Mouse (Mus musculus) liver, embryonic 15.5 days (tissue): ENCODE measurements around the gene Rmi2. TPM values are rescaled to one million over a fixed set of nuclear protein-coding genes. Genes with fewer than 3 reads are reported as not detected.

Experiments
- ATAC-seq: fragments of 200-750 bp; cut with Nextera tagmentation; 2 replicates; pipeline ENCODE4 v1.8.0; 2017; ENCODE audit warnings: moderate number of reproducible peaks, mild to moderate bottlenecking, moderate library complexity; ENCODE audit not compliant: insufficient read depth
- H3K27ac ChIP-seq: fragments of 300-500 bp; sonication (generic); replicated peaks from 2 replicates; pipeline ENCODE4 v1.5.1; 2015; ENCODE audit warnings: mild to moderate bottlenecking, inconsistent platforms
- H3K27me3 ChIP-seq: fragments of 300-500 bp; sonication (generic); 2 replicates; pipeline ENCODE4 v1.6.1; 2015; ENCODE audit warnings: mild to moderate bottlenecking, inconsistent platforms
- H3K36me3 ChIP-seq: fragments of 300-500 bp; sonication (generic); replicated peaks from 2 replicates; pipeline ENCODE4 v1.6.1; 2015; ENCODE audit warnings: moderate library complexity, mild to moderate bottlenecking, inconsistent platforms
- H3K4me1 ChIP-seq: fragments of 300-500 bp; sonication (generic); replicated peaks from 2 replicates; pipeline ENCODE4 v1.6.1; 2015; ENCODE audit warnings: inconsistent platforms
- H3K4me2 ChIP-seq: fragments of 300-500 bp; sonication (generic); 2 replicates; pipeline ENCODE4 v1.6.1; 2015; ENCODE audit warnings: moderate library complexity, mild to moderate bottlenecking, inconsistent platforms
- H3K4me3 ChIP-seq: fragments of 300-500 bp; sonication (generic); replicated peaks from 2 replicates; pipeline ENCODE4 v1.5.1; 2015; ENCODE audit warnings: mild to moderate bottlenecking, inconsistent platforms
- H3K9ac ChIP-seq: fragments of 300-500 bp; sonication (generic); 2 replicates; pipeline ENCODE4 v1.6.1; 2015; ENCODE audit warnings: moderate library complexity, mild to moderate bottlenecking, inconsistent platforms
- H3K9me3 ChIP-seq: fragments of 300-500 bp; sonication (generic); replicated peaks from 2 replicates; pipeline ENCODE4 v1.6.1; 2016; ENCODE audit warnings: inconsistent platforms
- WGBS: fragments of 180-500 bp; shearing (Covaris S2); methylation state at CpG from one replicate; pipeline ENCODE4 v1.1.7; 2015; ENCODE audit warnings: mixed read lengths; ENCODE audit not compliant: insufficient replicate concordance; 5-methylcytosine and 5-hydroxymethylcytosine counted together
- polyA plus RNA-seq: library from polyadenylated mRNA; unstranded; fragments of >200 nt; fragmentation: Nextera tagmentation; extraction: Ambion mirVana; gene quantifications from 2 replicates; pipeline ENCODE4 v1.2.1, GENCODE M21; 2015

The Rmi2 gene
- polyA plus RNA-seq, 1 experiment from 2014 or later = 1.9 TPM

GRCm38 (mm10) chr16:10867501-10867900 lies 32.6 kb downstream of the Rmi2 start:
- Histone ChIP-seq H3K4me2 (no peak overlapping the region), H3K9ac (no peak overlapping the region), H3K27ac (no peak overlapping the region), H3K4me3 (no peak overlapping the region), H3K36me3 (no peaks in the 10 kb centered on the region), H3K4me1 (no peaks in the 10 kb centered on the region), H3K9me3 (no peaks in the 10 kb centered on the region), H3K27me3 (no peaks in the 10 kb centered on the region)
- ATAC-seq = no peak
- WGBS = 57% methylated on average over 2 of the region's 2 CpGs

DNA sequence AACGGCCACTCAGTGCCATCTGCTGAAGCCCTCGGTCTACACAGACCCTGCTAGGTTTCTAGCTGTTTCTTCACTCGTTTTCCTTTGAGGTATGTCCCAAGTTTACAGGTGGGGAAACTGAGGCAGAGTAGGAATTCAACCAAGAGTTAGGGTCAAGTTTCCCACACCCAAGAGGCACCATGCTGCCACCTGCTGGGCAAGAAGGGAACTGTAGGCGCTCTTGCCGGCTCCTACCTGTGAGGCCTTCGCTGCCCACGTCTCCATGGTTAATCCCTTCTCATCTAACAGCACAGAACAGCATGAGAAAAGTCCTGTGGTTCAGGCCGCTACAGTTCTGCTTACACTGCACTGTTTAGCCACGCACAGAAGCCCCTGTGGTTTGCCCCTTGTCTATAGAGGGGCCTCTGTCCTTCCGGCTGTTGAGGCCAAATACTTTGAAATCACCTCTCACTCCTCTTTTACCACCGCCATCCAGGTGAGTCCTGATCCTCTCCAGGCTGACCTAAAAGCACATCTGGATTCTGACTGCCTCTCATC lies 33.1 kb downstream of the Rmi2 start:
- Histone ChIP-seq H3K9ac (no peak overlapping the region), H3K27me3 (no peaks in the 10 kb centered on the region), H3K9me3 (no peaks in the 10 kb centered on the region), H3K4me1 (no peaks in the 10 kb centered on the region), H3K4me2 (no peak overlapping the region), H3K27ac (no peak overlapping the region), H3K4me3 (no peak overlapping the region), H3K36me3 (no peaks in the 10 kb centered on the region)
- ATAC-seq = no peak
- 30% methylated on average over 11 of the region's 11 CpGs for whole genome bisulfite sequencing

- WGBS = 72% methylated on average over 4 of the region's 4 CpGs
- Histone ChIP-seq H3K4me3 (no peak overlapping the region), H3K27me3 (0 out of 2 replicates have a peak, but pooled peaks cover 6% of the 10 kb centered on the region), H3K9ac (no peak overlapping the region), H3K4me1 (no peaks in the 10 kb centered on the region), H3K9me3 (no peaks in the 10 kb centered on the region), H3K27ac (no peak overlapping the region), H3K36me3 (no peaks in the 10 kb centered on the region), H3K4me2 (no peak overlapping the region)
- ATAC-seq = no peak
These were observed 36.1 kb downstream of the Rmi2 start for GRCm38 (mm10) chr16:10870969-10871368.

GRCm38 (mm10) chr16:10872825-10873360 lies 38.0 kb downstream of the Rmi2 start:
- H3K36me3 ChIP-seq = no peaks in the 10 kb centered on the region
- H3K4me3 ChIP-seq = no peak overlapping the region
- no peak overlapping the region for H3K4me2 ChIP-seq
- no peak overlapping the region for H3K27ac ChIP-seq
- H3K9ac ChIP-seq = no peak overlapping the region
- H3K27me3 ChIP-seq = 0 out of 2 replicates have a peak, but pooled peaks cover 6% of the 10 kb centered on the region
- WGBS = 50% methylated on average over 4 of the region's 4 CpGs
- ATAC-seq = no peak
- no peaks in the 10 kb centered on the region for H3K4me1 ChIP-seq
- no peaks in the 10 kb centered on the region for H3K9me3 ChIP-seq

DNA sequence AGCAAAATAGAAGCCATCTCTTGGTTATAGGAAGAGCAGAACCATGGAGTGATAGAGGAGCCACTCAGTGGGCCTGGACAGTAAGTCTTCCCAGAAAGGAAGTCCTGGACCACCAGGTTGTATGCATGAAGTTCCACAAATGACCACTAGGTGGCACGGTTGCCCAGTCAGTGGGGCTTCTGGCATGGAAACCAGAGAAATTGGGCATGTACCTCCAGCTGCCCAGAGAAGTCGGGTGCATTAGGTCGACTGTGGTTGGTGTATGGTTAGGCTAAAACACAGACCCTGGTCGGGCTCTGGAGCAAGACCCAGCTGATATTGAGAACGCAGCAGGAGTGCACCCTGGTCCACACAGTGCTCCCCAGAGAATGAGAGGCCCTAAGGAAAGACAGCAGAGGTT lies 38.8 kb downstream of the Rmi2 start:
- Histone ChIP-seq H3K4me1 (no peaks in the 10 kb centered on the region), H3K4me3 (no peak overlapping the region), H3K9me3 (no peaks in the 10 kb centered on the region), H3K27me3 (0 out of 2 replicates have a peak, but pooled peaks cover 6% of the 10 kb centered on the region), H3K27ac (no peak overlapping the region), H3K4me2 (no peak overlapping the region), H3K9ac (no peak overlapping the region), H3K36me3 (no peaks in the 10 kb centered on the region)
- ATAC-seq = no peak
- 2% methylated on average over 5 of the region's 5 CpGs for WGBS

GRCm38 (mm10) chr16:10878227-10878626 lies 43.4 kb downstream of the Rmi2 start:
- H3K4me2 ChIP-seq = no peak overlapping the region
- no peak overlapping the region for H3K9ac ChIP-seq
- H3K27ac ChIP-seq = no peak overlapping the region
- H3K9me3 ChIP-seq = no peaks in the 10 kb centered on the region
- no peak for ATAC-seq
- peaks cover 6% of the 10 kb centered on the region; the same call in 1 of the 2 replicates for H3K27me3 ChIP-seq
- H3K4me3 ChIP-seq = no peak overlapping the region
- no peaks in the 10 kb centered on the region for H3K4me1 ChIP-seq
- H3K36me3 ChIP-seq = no peaks in the 10 kb centered on the region
- WGBS = 43% methylated on average over 3 of the region's 3 CpGs

DNA sequence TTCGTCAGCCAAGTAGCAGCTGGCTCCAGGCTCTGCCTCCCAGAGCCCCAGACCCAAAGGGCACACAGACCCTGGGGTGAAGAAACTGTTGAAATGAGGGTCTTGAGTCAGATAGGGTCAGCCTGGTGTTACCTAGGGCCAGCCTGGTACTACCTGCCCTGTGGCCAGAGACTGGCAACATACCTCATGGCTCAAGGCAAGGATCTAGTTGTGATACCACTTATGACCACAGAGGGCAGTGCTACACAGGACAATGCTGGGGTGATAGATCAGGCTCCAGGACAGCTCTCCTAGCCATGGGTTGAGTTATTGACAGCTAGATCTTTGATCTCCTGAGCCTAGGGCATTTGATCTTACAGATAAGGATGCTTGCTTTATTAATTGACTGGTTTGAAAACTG lies 44.6 kb downstream of the Rmi2 start:
- Histone ChIP-seq H3K27me3 (peaks cover 2% of the 10 kb centered on the region; the same call in 1 of the 2 replicates), H3K27ac (no peak overlapping the region), H3K9me3 (no peaks in the 10 kb centered on the region), H3K36me3 (no peaks in the 10 kb centered on the region), H3K4me1 (no peaks in the 10 kb centered on the region), H3K9ac (no peak overlapping the region), H3K4me3 (no peak overlapping the region), H3K4me2 (no peak overlapping the region)
- ATAC-seq = no peak
- WGBS = 81% methylated on average over 1 of the region's 1 CpGs

GRCm38 (mm10) chr16:10881231-10881962 lies 46.5 kb downstream of the Rmi2 start:
- no peak overlapping the region for H3K9ac ChIP-seq
- no peaks in the 10 kb centered on the region for H3K4me1 ChIP-seq
- no peaks in the 10 kb centered on the region for H3K9me3 ChIP-seq
- peaks cover 3% of the 10 kb centered on the region; the same call in 1 of the 2 replicates for H3K27me3 ChIP-seq
- H3K36me3 ChIP-seq = no peaks in the 10 kb centered on the region
- WGBS = 39% methylated on average over 4 of the region's 4 CpGs
- H3K27ac ChIP-seq = no peak overlapping the region
- H3K4me3 ChIP-seq = no peak overlapping the region
- H3K4me2 ChIP-seq = no peak overlapping the region
- no peak for ATAC-seq

DNA sequence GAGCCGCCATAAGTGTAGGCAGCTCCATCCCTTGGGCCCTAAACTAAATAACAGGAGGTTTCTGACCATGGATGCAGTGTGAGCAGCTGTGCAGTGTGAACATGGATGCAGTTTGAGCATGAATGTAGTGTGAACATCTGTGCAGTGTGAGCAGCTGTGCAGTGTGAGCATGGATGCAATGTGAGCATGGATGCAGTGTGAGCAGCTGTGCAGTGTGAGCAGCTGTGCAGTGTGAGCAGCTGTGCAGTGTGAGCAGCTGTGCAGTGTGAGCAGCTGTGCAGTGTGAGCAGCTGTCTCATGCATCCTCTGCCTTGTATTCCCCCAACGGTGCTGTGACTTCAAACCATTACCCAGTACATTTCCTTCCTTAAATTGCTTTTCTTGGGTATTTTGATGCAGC lies 52.6 kb downstream of the Rmi2 start:
- ATAC-seq = no peak
- WGBS = 43% methylated on average over 2 of the region's 2 CpGs
- H3K4me3 ChIP-seq = no peak overlapping the region
- no peaks in the 10 kb centered on the region for H3K36me3 ChIP-seq
- 0 out of 2 replicates have a peak, but pooled peaks cover 3% of the 10 kb centered on the region for H3K27me3 ChIP-seq
- no peak overlapping the region for H3K4me2 ChIP-seq
- H3K27ac ChIP-seq = no peak overlapping the region
- H3K4me1 ChIP-seq = no peaks in the 10 kb centered on the region
- H3K9ac ChIP-seq = no peak overlapping the region
- no peaks in the 10 kb centered on the region for H3K9me3 ChIP-seq

- H3K27ac ChIP-seq = no peak overlapping the region
- H3K9ac ChIP-seq = no peak overlapping the region
- H3K36me3 ChIP-seq = no peaks in the 10 kb centered on the region
- H3K27me3 ChIP-seq = no peaks in the 10 kb centered on the region
- H3K4me3 ChIP-seq = no peak overlapping the region
- H3K4me2 ChIP-seq = no peak overlapping the region
- no peak for ATAC-seq
- WGBS = 61% methylated on average over 3 of the region's 3 CpGs
- no peaks in the 10 kb centered on the region for H3K4me1 ChIP-seq
- no peaks in the 10 kb centered on the region for H3K9me3 ChIP-seq
These were observed 55.5 kb downstream of the Rmi2 start for GRCm38 (mm10) chr16:10890363-10890762.

DNA sequence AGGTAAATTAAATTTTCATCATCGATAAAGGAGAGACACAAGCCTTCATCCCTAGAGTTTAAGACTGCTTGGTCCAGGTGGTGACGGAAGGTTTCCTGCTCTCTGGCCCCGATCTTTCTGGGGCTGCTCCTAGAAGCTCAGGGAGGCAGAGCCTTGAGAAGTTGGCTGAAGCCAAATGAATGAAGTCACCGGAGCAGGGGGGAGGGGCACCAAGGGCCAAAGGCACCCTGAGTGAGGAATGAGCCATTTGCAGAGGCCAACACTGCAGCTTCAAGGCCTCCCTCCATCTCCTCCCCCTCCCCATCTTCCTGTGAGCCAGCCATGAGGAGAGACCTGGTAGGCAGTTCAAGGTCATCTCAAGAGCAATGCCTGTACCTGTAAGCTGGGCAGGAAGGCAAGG lies 58.3 kb downstream of the Rmi2 start:
- H3K9me3 ChIP-seq = no peaks in the 10 kb centered on the region
- no peak overlapping the region for H3K9ac ChIP-seq
- no peak overlapping the region for H3K4me3 ChIP-seq
- H3K27ac ChIP-seq = no peak overlapping the region
- no peaks in the 10 kb centered on the region for H3K4me1 ChIP-seq
- 53% methylated on average over 4 of the region's 4 CpGs for WGBS
- no peak overlapping the region for H3K4me2 ChIP-seq
- no peak for ATAC-seq
- H3K36me3 ChIP-seq = no peaks in the 10 kb centered on the region
- no peaks in the 10 kb centered on the region for H3K27me3 ChIP-seq
